Mouse (Mus musculus) megakaryocyte progenitor cell, adult 5-6 weeks (primary cell): Measurements from ENCODE around the gene Corin. TPM values are rescaled to one million over a fixed set of nuclear protein-coding genes. Genes with fewer than 3 reads are reported as not detected.
A peak's percentile ranks its signal among the peaks of the same experiment; 100 is the strongest.

Experiments
- ATAC-seq: replicated peaks from 2 replicates; pipeline ENCODE4 v1.8.0; 2016; ENCODE audit warnings: mild to moderate bottlenecking, moderate TSS enrichment, inconsistent platforms; ENCODE audit not compliant: poor library complexity
- total RNA-seq, 2 experiments: library from RNA; stranded (forward) in 1 of 2; stranded (reverse) in 1 of 2; fragments of 157-497, 149-512 nt in 1 of 2; fragments of 200-1000 nt in 1 of 2; gene quantifications; 2 replicates each; pipeline versions ENCODE4 v1.2.3 to v1.2.4; 2015 to 2017

Corin gene
- total RNA-seq (2015) (not detected in 2 replicates), total RNA-seq (2017) (not detected in 2 replicates)

GRCm38 (mm10) chr5:72503531-72504523, at the start of gene Corin:
TSS of gene Corin (minus strand) at chr5:72504473.
- peak; percentile 23 for ATAC-seq

- no peak for ATAC-seq
Observed at GRCm38 (mm10) chr5:72551209-72551608, 46.9 kb upstream of the Corin start.

GRCm38 (mm10) chr5:72528896-72529295, 24.6 kb upstream of the Corin start:
- ATAC-seq, result no peak

- no peak for ATAC-seq
Observed at GRCm38 (mm10) chr5:72513808-72514207, 9.5 kb upstream of the Corin start.

GRCm38 (mm10) chr5:72505740-72506139, 1.5 kb upstream of the Corin start:
- ATAC-seq, result peak; percentile 53; the same call in 1 of the 2 replicates

- ATAC-seq, result no peak
Observed at GRCm38 (mm10) chr5:72502778-72503177, 1.5 kb downstream of the Corin start.

GRCm38 (mm10) chr5:72501763-72502162, 2.5 kb downstream of the Corin start:
- no peak for ATAC-seq

GRCm38 (mm10) chr5:72498271-72498670, 6.0 kb downstream of the Corin start:
- ATAC-seq, result no peak

GRCm38 (mm10) chr5:72496756-72497155, 7.5 kb downstream of the Corin start:
- ATAC-seq, result peak; percentile 88

GRCm38 (mm10) chr5:72493906-72494305, 10.4 kb downstream of the Corin start:
- no peak for ATAC-seq

GRCm38 (mm10) chr5:72491232-72491631, 13.0 kb downstream of the Corin start:
- ATAC-seq, result peak; percentile 55

- ATAC-seq, result no peak
Observed at GRCm38 (mm10) chr5:72480456-72480855, 23.8 kb downstream of the Corin start.

GRCm38 (mm10) chr5:72472317-72473009, 31.8 kb downstream of the Corin start:
- ATAC-seq, result no peak

GRCm38 (mm10) chr5:72471746-72472145, 32.5 kb downstream of the Corin start:
- no peak for ATAC-seq

GRCm38 (mm10) chr5:72464932-72465331, 39.3 kb downstream of the Corin start:
- ATAC-seq, result no peak

GRCm38 (mm10) chr5:72459374-72460112, 44.7 kb downstream of the Corin start:
- no peak for ATAC-seq

GRCm38 (mm10) chr5:72453690-72454089, 50.6 kb downstream of the Corin start:
- no peak for ATAC-seq

- no peak for ATAC-seq
Observed at GRCm38 (mm10) chr5:72453176-72453575, 51.1 kb downstream of the Corin start.

GRCm38 (mm10) chr5:72452750-72453149, 51.5 kb downstream of the Corin start:
- ATAC-seq, result no peak

- ATAC-seq, result no peak
Observed at GRCm38 (mm10) chr5:72448846-72449245, 55.4 kb downstream of the Corin start.

- ATAC-seq, result no peak
Observed at GRCm38 (mm10) chr5:72446104-72446503, 58.2 kb downstream of the Corin start.
